Mouse (Mus musculus) lung, postnatal 0 days (tissue): ENCODE measurements at regions not wholly inside any gene's neighbourhood (a gene's known extent, or its start where the extent isn't known, plus 50 kb on each side); places are given as distances from the start of the nearest gene placed in this dataset.

Source experiments
- CTCF ChIP-seq: IDR thresholded peaks from 2 replicates; pipeline ENCODE4 v1.5.1; 2016; ENCODE audit warnings: antibody characterized with exemption, mild to moderate bottlenecking
- EP300 ChIP-seq: IDR thresholded peaks from 2 replicates; pipeline ENCODE4 v1.6.1; 2016; ENCODE audit warnings: antibody characterized with exemption, mild to moderate bottlenecking, control low read depth

GRCm38 (mm10) chr10:26558118-26558517 lies 182.3 kb upstream of the L3mbtl3 start:
- TF ChIP-seq CTCF (no peak), EP300 (no peak)
